Mouse (Mus musculus) myocyte (in vitro differentiated cells): ENCODE measurements around the gene Epsti1.

Experiments used
- CEBPB ChIP-seq: IDR thresholded peaks from 2 replicates; pipeline ENCODE4 v1.6.1; 2011; ENCODE audit warnings: mild to moderate bottlenecking, moderate library complexity; ENCODE audit not compliant: poor library complexity, insufficient read depth, severe bottlenecking
- E2F4 ChIP-seq: IDR thresholded peaks from one replicate; pipeline ENCODE4 v1.6.1; 2011; ENCODE audit warnings: mild to moderate bottlenecking, control low read depth, moderate library complexity; ENCODE audit not compliant: insufficient read depth
- MAX ChIP-seq: IDR thresholded peaks from one replicate; pipeline ENCODE4 v1.6.1; 2011; ENCODE audit warnings: low read depth, mild to moderate bottlenecking, control low read depth
- MYOD1 ChIP-seq, 3 experiments: IDR thresholded peaks; one replicate each; pipeline ENCODE4 v1.6.1; 2011; ENCODE audit warnings: control low read depth in 2 of 3, low read depth in 2 of 3, mild to moderate bottlenecking in 2 of 3, moderate library complexity in 1 of 3; ENCODE audit not compliant: insufficient read length in 2 of 3, control insufficient read depth in 1 of 3
- MYOG ChIP-seq, 3 experiments: IDR thresholded peaks; one replicate each; pipeline ENCODE4 v1.6.1; 2011; ENCODE audit warnings: control low read depth in 2 of 3, low read depth in 2 of 3, mild to moderate bottlenecking in 2 of 3; ENCODE audit not compliant: insufficient read length in 2 of 3, control insufficient read depth in 1 of 3, insufficient read depth in 1 of 3
- POLR2A ChIP-seq: IDR thresholded peaks from one replicate; pipeline ENCODE4 v1.6.1; 2011; ENCODE audit warnings: low read depth, mild to moderate bottlenecking, control low read depth, moderate library complexity; ENCODE audit not compliant: insufficient read length
- POLR2AphosphoS2 ChIP-seq: IDR thresholded peaks from one replicate; pipeline ENCODE4 v1.6.1; 2011; ENCODE audit warnings: low read depth, control low read depth; ENCODE audit not compliant: insufficient read length
- REST ChIP-seq: IDR thresholded peaks from one replicate; pipeline ENCODE4 v1.6.1; 2011; ENCODE audit warnings: mild to moderate bottlenecking, control low read depth, moderate library complexity; ENCODE audit not compliant: insufficient read depth, insufficient read length
- SRF ChIP-seq: IDR thresholded peaks from one replicate; pipeline ENCODE4 v1.6.1; 2011; ENCODE audit warnings: low read depth; ENCODE audit not compliant: control insufficient read depth, insufficient read length
- TCF12 ChIP-seq: IDR thresholded peaks from one replicate; pipeline ENCODE4 v1.6.1; 2011; ENCODE audit warnings: mild to moderate bottlenecking, control low read depth; ENCODE audit not compliant: poor library complexity, insufficient read depth, severe bottlenecking
- USF1 ChIP-seq: IDR thresholded peaks from one replicate; pipeline ENCODE4 v1.6.1; 2011; ENCODE audit warnings: low read depth, mild to moderate bottlenecking, control low read depth, moderate library complexity

DNA sequence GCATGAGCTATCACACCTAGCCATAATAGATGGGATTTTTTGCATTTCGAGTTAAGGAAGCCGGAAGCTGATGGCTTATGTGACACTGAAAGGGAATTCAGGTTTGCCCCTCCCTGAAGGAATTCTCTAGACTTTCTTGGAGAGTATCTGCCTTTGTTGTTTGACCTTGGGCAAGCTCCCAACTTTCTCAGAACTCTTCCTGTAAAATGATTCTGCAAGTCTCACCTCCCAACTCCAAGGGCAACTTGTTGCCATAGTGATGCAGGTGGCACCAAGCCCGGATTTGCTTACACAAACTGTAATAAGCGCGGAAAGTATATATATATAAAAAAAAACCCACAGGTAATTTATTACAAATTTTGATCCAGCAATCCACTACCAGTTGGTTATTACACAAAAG, 29.2 kb downstream of the Epsti1 start:
- TF ChIP-seq POLR2A: no peak
- TF ChIP-seq MAX: no peak
- no peak for TF ChIP-seq CEBPB
- TF ChIP-seq TCF12: no peak
- no peak for TF ChIP-seq MYOG (IDR thresholded peaks at IDR 0.05; ENCODE audit: control insufficient read depth in 1 of 3, insufficient read depth in 1 of 3, insufficient read length in 2 of 3, low read depth in 2 of 3)
- no peak for TF ChIP-seq E2F4
- no peak for TF ChIP-seq USF1
- TF ChIP-seq POLR2AphosphoS2: no peak
- no peak for TF ChIP-seq SRF
- no peak for TF ChIP-seq MYOD1 (IDR thresholded peaks at IDR 0.05; ENCODE audit: control insufficient read depth in 1 of 3, insufficient read length in 2 of 3, low read depth in 2 of 3)
- no peak for TF ChIP-seq REST
